Mouse (Mus musculus): ENCODE measurements around the gene Mllt3.

Gene Mllt3

DNA sequence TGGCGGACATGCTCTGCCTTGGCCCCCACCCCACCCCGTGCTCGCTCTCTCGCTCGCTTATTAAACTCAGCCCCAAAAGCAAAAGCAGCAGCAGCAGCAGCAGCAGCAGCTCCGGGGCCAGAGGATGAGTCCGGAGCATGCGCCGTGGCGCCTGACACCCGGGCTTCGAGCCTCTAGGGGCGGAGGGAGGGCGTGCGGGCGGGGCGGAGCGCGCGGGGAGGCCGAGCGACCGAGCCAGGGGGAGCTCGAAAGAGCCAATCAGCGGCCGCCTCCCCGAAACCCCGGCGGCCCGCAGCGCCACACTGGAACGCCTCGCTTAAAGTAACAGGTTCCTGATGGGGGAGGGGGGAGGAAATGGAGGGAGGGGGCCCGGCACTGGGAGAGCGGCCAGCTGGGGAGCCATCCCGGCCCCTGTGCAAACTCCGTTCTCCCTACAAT is at the start of gene Mllt3:
Gene Mllt3, minus strand, starts transcription at position 149 of the 438 bp plus-strand sequence.
- DNase-seq (ENCODE audit: low spot score in 2 of 2) = peak; percentile 95 to 96

DNA sequence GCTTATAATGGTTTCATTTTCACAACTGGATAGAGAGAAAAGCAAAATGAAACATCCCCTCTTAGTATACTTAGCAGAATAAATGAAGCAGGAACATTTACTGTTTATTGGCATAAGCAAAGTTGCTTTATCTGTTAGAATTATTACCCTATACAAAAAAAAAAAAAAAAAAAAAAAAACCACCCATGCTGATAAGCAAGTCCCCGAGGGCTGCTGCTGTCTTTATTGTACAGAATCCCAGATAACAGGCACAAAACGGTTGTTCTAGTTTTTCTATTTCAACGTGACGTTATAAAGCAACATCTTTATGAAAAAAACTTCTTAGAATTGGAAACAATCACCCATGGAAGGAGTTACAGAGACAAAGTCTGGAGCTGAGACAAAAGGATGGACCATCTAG is 49.2 kb upstream of the Mllt3 start:
- DNase-seq (ENCODE audit: low spot score in 2 of 2) = no peak

DNA sequence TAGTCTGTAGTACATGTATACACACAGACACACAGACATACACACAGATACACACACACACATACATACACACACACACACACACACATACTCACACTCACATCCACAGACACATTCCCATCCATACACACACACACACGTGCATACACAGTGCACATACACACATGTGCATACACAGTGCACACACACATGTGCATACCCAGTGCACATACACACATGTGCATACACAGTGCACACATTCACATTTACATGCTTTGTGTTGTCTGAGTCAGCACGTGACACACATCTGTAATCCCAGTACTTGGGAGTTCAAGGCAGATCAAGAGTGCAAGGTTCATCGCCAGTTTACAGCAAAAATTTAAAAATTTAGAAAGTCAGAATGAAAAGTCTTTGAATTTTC is 48.7 kb upstream of the Mllt3 start:
- no peak for DNase-seq (ENCODE audit: low spot score in 2 of 2)

DNA sequence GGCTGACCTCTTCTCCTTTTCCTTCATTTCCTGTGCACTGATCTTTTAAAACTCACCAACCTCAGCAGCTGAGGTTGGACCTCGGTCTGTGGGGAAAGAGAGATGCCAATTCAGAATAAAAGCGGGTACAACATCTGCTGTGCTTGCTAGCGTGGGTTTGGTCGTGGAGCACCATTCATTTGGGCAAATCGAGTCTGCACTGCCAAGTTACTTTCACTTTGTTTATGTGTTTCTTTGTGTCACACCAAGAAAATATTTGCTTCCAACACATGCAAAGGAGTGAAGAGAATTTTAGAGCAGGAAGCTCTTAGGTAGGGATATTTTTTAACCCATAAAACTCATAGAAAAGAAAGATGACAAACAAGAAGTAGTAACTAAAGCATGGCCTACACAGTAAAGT is 48.3 kb upstream of the Mllt3 start:
- no peak for DNase-seq (ENCODE audit: low spot score in 2 of 2)

- no peak for DNase-seq (ENCODE audit: low spot score in 2 of 2)
Measured at GRCm38 (mm10) chr4:88078983-88079382, 45.8 kb upstream of the Mllt3 start.

GRCm38 (mm10) chr4:88075388-88075787 is 42.2 kb upstream of the Mllt3 start:
- no peak for DNase-seq (ENCODE audit: low spot score in 2 of 2)

- no peak for DNase-seq (ENCODE audit: low spot score in 2 of 2)
Measured at GRCm38 (mm10) chr4:88046280-88046679, 13.1 kb upstream of the Mllt3 start.

- no peak for DNase-seq (ENCODE audit: low spot score in 2 of 2)
Measured at GRCm38 (mm10) chr4:88045151-88045550, 12.0 kb upstream of the Mllt3 start.

- no peak for DNase-seq (ENCODE audit: low spot score in 2 of 2)
Measured at GRCm38 (mm10) chr4:88035361-88035760, 2.2 kb upstream of the Mllt3 start.

DNA sequence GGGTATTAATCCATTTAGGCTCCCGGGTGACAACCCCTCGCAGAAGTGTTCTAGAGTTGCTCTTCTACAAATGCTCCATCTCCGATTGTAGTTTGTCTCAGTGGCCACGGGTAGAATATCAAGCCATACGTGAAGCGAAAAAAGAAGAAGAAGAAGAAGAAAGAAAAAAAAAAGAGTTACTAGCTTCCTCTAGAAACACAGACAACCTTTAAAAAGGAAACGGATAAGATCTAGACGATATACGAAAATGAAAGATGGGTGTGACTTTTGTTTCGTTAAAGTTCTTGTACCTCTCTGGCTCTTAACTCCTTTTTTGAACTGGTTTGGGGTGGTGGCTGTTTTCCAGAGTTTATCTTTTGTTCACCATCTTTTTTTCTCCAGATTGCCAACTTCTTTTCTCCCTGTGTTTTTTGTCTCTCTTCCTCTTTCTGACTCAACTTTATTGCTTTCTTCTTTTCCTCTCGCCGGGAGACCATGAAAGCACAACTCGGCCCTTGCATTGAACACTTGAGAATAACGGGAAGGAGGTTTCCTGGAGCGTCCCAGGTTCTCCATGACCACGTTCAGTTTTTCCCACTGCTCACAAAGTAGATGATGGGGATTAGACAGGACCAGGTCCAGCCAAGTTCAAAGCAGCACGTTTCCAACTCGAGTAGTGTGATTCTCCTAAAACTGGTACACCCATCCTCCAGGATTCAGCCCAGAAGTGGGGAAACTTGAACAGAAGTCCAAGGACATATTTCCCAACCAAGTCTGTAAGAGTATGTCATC is 1.4 kb upstream of the Mllt3 start:
- DNase-seq (ENCODE audit: low spot score in 2 of 2) = no peak

GRCm38 (mm10) chr4:88033729-88034386 is 694 bp upstream of the Mllt3 start:
- DNase-seq (ENCODE audit: low spot score in 2 of 2) = no peak

GRCm38 (mm10) chr4:88032151-88033098 is 739 bp downstream of the Mllt3 start:
- peak; percentile 47 to 61 for DNase-seq (ENCODE audit: low spot score in 2 of 2)

GRCm38 (mm10) chr4:88031211-88032150 is 1.7 kb downstream of the Mllt3 start:
- DNase-seq (ENCODE audit: low spot score in 2 of 2) = peak in 1 of 2 experiments; percentile 21

DNA sequence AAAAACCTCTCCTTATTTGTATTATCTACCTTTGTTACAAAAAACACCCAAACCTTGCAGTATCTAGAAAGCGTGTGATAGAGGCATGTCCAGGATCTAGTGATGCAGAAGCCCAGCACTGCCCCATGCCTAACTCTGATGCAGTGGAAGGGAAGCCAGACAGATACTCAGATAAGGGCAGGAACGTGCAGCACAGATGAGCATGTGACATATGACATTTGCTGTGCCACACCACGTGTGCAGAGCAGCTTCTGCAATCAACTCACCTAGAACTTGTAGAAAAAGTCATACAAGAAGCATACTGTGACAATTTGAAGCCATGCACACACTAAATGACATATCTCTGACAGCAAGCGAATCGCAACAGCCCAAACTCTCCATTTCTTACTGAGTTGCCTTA is 9.6 kb downstream of the Mllt3 start:
- DNase-seq (ENCODE audit: low spot score in 2 of 2) = no peak

DNA sequence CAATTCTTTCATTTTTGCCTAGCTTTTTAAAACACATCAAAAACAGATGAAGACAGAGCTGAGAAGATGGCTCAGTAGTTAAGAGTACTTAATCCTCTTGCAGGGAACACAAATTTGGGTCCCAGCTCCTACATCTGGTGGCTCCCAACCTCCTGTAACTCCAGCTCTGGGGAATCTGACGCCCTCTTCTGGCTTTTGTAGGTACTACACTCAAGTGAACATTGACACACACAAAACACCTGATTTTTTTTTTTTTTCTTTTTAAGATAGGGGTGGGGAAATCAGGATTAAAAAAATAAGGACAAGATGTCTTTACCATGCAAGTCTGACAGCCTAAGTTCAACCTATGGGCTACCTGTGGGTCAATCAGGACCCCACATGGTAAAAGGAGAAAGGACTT is 10.5 kb downstream of the Mllt3 start:
- DNase-seq (ENCODE audit: low spot score in 2 of 2) = no peak

- DNase-seq (ENCODE audit: low spot score in 2 of 2) = no peak
Measured at GRCm38 (mm10) chr4:88020421-88020820, 12.7 kb downstream of the Mllt3 start.

DNA sequence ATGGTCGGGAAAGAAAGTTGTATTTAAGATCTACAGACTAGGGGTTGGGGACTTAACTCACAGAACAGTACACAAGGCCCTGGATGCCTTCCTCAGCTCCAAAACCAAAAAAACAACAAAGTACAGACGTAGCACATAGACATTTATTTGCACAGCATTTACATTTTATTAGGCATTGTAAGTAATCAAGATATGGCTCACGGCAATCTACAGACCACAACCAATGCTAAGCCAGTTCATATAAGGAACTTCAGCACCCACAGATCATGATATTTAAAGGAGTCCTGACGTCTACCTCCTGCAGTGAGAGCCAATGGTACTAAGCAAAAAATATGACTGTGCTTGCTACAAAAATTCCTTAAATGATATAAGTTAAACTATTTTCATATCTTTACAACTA is 13.5 kb downstream of the Mllt3 start:
- DNase-seq (ENCODE audit: low spot score in 2 of 2) = no peak

DNA sequence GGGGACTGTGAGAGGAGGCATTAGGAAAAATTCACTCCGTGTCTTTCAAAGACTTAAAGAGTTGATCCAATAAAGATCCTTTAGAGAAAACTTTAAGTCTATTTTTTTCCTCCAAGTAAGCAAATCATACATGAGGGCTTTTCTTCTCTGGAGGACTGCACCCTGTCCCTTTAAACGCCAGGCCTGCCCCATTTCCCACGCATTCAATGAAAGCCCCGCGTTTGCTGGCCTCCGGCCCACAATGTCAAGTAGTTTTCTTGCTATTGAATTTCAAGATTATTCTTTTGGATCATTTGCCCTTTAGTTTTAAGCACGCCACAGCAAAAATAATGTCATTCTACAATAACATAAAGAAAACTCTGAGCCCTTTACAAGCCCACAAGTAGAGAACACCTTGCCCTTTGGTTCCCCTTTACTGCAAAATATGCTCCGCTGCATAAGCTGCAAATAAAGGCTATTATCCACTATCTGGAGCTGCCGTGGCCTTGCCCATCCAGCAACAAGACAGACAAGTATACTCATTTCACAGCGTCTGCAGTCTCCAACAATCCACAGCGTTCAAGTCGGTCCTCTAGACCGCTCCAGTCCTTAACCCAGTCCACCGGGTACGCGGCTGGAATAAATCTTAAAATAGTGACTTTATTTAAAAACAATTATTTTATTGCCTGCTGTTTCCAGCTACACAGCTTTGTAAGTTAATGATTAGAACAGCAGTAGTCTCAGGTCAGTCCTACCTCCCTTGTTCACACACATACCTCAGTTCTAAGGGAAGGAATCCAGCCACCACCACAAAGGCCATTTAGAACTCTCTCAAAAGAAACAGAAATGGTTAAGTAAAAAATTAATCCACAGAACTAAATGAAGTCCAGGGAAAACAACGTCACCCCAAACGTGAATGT is 15.5 kb downstream of the Mllt3 start:
- DNase-seq (ENCODE audit: low spot score in 2 of 2) = no peak

- no peak for DNase-seq (ENCODE audit: low spot score in 2 of 2)
Measured at GRCm38 (mm10) chr4:88015765-88016164, 17.4 kb downstream of the Mllt3 start.

DNA sequence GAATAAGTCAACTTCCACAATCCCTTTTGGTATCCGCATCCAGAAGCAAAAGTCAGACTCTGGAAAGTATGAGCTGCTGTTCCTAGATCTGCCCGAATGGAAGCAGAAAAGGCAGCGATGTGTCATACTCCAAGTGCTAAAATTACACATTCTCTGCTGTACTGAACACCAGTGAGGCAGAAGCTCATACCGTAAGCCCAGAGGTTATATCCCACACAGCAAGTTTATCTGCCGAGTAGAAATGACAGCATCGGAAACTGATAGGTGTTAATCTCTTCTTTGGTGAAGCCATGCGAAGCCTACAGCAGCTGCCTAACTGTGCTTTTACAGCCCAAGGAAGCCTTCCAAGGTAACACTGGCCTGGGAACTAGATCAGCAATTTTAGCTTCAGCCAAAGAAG is 17.9 kb downstream of the Mllt3 start:
- DNase-seq (ENCODE audit: low spot score in 2 of 2) = no peak

All from urinary bladder, postnatal 4 days (tissue).